Mouse (Mus musculus) liver, embryonic 16.5 days (tissue): Measurements from ENCODE around the gene Cyp2j13. TPM values are rescaled to one million over a fixed set of nuclear protein-coding genes. Genes with fewer than 3 reads are reported as not detected.
"Not testable (repeated sequence)": the region's sequence is repeated elsewhere in the genome, so short reads cannot be mapped to it uniquely, and the experiment has no call there.

Source experiments
- ATAC-seq: fragments of 200-750 bp; cut with Nextera tagmentation; 2 replicates; pipeline ENCODE4 v1.8.0; 2017; ENCODE audit warnings: low read depth, mild to moderate bottlenecking, moderate number of reproducible peaks, moderate library complexity
- H3K27ac ChIP-seq: fragments of 300-500 bp; sonication (generic); 2 replicates; pipeline ENCODE4 v1.5.1; 2014; ENCODE audit warnings: mild to moderate bottlenecking, low read length
- H3K27me3 ChIP-seq: fragments of 300-500 bp; sonication (generic); 2 replicates; pipeline ENCODE4 v1.6.1; 2014; ENCODE audit warnings: low read depth, low read length, mixed read lengths; ENCODE audit not compliant: control insufficient read depth, insufficient read depth
- H3K36me3 ChIP-seq: fragments of 300-500 bp; sonication (generic); 2 replicates; pipeline ENCODE4 v1.6.1; 2014; ENCODE audit warnings: mild to moderate bottlenecking; ENCODE audit not compliant: control insufficient read depth, insufficient read depth
- H3K4me1 ChIP-seq: fragments of 300-500 bp; sonication (generic); 2 replicates; pipeline ENCODE4 v1.6.1; 2014; ENCODE audit warnings: low read depth, low read length, mixed read lengths; ENCODE audit not compliant: control insufficient read depth
- H3K4me2 ChIP-seq: fragments of 300-500 bp; sonication (generic); 2 replicates; pipeline ENCODE4 v1.6.1; 2014; ENCODE audit warnings: low read depth, low read length, mixed read lengths
- H3K4me3 ChIP-seq: fragments of 300-500 bp; sonication (generic); 2 replicates; pipeline ENCODE4 v1.5.1; 2014; ENCODE audit warnings: low read depth, mild to moderate bottlenecking, low read length
- H3K9ac ChIP-seq: fragments of 300-500 bp; sonication (generic); 2 replicates; pipeline ENCODE4 v1.6.1; 2014; ENCODE audit warnings: low read depth, low read length
- H3K9me3 ChIP-seq: fragments of 300-500 bp; sonication (generic); replicated peaks from 2 replicates; pipeline ENCODE4 v1.6.1; 2016; ENCODE audit warnings: low read length; ENCODE audit not compliant: control insufficient read depth
- WGBS: fragments of 180-500 bp; shearing (Covaris S2); extraction: QIAGEN DNeasy Blood & Tissue Kit; methylation state at CpG from one replicate; pipeline ENCODE4 v1.1.7; 2014; ENCODE audit not compliant: insufficient replicate concordance; 5-methylcytosine and 5-hydroxymethylcytosine counted together
- polyA plus RNA-seq: library from polyadenylated mRNA; unstranded; fragments of >200 nt; fragmentation: Nextera tagmentation; extraction: Ambion mirVana; gene quantifications from 2 replicates; pipeline ENCODE4 v1.2.1, GENCODE M21; 2015

Gene Cyp2j13
- polyA plus RNA-seq, 1 experiment from 2014 or later: not detected

GRCm38 (mm10) chr4:96016875-96017274, 60.5 kb downstream of the Cyp2j13 start:
- Histone ChIP-seq H3K4me1 (no peaks in the 10 kb centered on the region), H3K9ac (no peak overlapping the region), H3K9me3 (no peaks in the 10 kb centered on the region), H3K27ac (no peak overlapping the region), H3K36me3 (no peaks in the 10 kb centered on the region), H3K27me3 (no peaks in the 10 kb centered on the region), H3K4me2 (no peak overlapping the region), H3K4me3 (no peak overlapping the region)
- WGBS: 70% methylated on average over 1 of the region's 1 CpGs
- no peak for ATAC-seq

- not testable (repeated sequence) for H3K9me3 ChIP-seq, H3K36me3 ChIP-seq, H3K4me3 ChIP-seq, H3K4me1 ChIP-seq, H3K27me3 ChIP-seq, H3K27ac ChIP-seq, H3K4me2 ChIP-seq, H3K9ac ChIP-seq, ATAC-seq
- 82% methylated on average over 17 of the region's 17 CpGs for WGBS
Observed at GRCm38 (mm10) chr4:95982221-95982620, 95.1 kb downstream of the Cyp2j13 start.

Other genes with a start within 250 kb of the Cyp2j13 start
- 7.9 and 8.4 TPM in 2 replicates for gene Hook1, start 110.3 kb downstream of the Cyp2j13 start, polyA plus RNA-seq
- not detected in 2 replicates for gene Cyp2j12, start 63.6 kb upstream of the Cyp2j13 start, polyA plus RNA-seq
- gene Cyp2j7, start 159.1 kb upstream of the Cyp2j13 start, polyA plus RNA-seq: not detected in 2 replicates